ENCODE assay signal across 8 mouse cellular contexts in genomic region chr17:24721383-24721955, GRCm38 (mm10). TPM values are rescaled to one million over a fixed set of nuclear protein-coding genes. Genes with fewer than 3 reads are reported as not detected.
A peak's percentile ranks its signal among the peaks of the same experiment; 100 is the strongest.
DNase-seq lines count a peak whose midpoint lies in the region; ATAC-seq and TF ChIP-seq lines count a peak whose summit lies in the region.
"Not testable (repeated sequence)": the region's sequence is repeated elsewhere in the genome, so short reads cannot be mapped to it uniquely, and the experiment has no call there.

No protein-coding gene starts in this region.

- peak overlapping the region; percentile 89 for H3ac ChIP-seq in C2C12 (ENCODE audit: control insufficient read depth, insufficient read length, low read depth)

- H3K79me3 ChIP-seq in C2C12 (ENCODE audit: low read depth): peaks cover 24% of the 10 kb centered on the region

- H3K4me3 ChIP-seq in C2C12 (ENCODE audit: insufficient read depth, poor library complexity, severe bottlenecking): peak overlapping the region; percentile 32
- peak overlapping the region; percentile 75 for H3K4me3 ChIP-seq in embryonic facial prominence, embryonic 11.5 days (ENCODE audit: low read depth, low read length)
- 0 out of 2 replicates have a peak overlapping the region, but pooled peaks have one; percentile 12 for H3K4me3 ChIP-seq in forebrain, embryonic 16.5 days (replicated peaks; ENCODE audit: low read length)
- peak overlapping the region; percentile 82 for H3K4me3 ChIP-seq in hindbrain, embryonic 10.5 days
- H3K4me3 ChIP-seq in kidney, embryonic 15.5 days (replicated peaks): peak overlapping the region; percentile 98
- H3K4me3 ChIP-seq in liver, embryonic 11.5 days (ENCODE audit: low read depth, low read length): peak overlapping the region; percentile 81
- peak overlapping the region; percentile 77 for H3K4me3 ChIP-seq in midbrain, embryonic 10.5 days
- H3K4me3 ChIP-seq in neural tube, embryonic 14.5 days (ENCODE audit: low read depth, low read length): peak overlapping the region; percentile 83; the same call in 1 of the 2 replicates

- not testable (repeated sequence) for DNase-seq in embryonic facial prominence, embryonic 11.5 days (ENCODE audit: low spot score); hindbrain, embryonic 10.5 days (ENCODE audit: low spot score); liver, embryonic 11.5 days (ENCODE audit: low spot score); midbrain, embryonic 10.5 days (ENCODE audit: low spot score)

- not testable (repeated sequence) for H3K4me1 ChIP-seq in embryonic facial prominence, embryonic 11.5 days (ENCODE audit: control insufficient read depth, insufficient read depth, low read length)
- peaks cover 33% of the 10 kb centered on the region for H3K4me1 ChIP-seq in forebrain, embryonic 16.5 days (replicated peaks; ENCODE audit: control insufficient read depth, insufficient read depth, low read length)
- H3K4me1 ChIP-seq in hindbrain, embryonic 10.5 days (replicated peaks): peaks cover 44% of the 10 kb centered on the region
- peaks cover 34% of the 10 kb centered on the region for H3K4me1 ChIP-seq in kidney, embryonic 15.5 days
- peaks cover 18% of the 10 kb centered on the region for H3K4me1 ChIP-seq in liver, embryonic 11.5 days (replicated peaks; ENCODE audit: control insufficient read depth, insufficient read depth, low read length)
- H3K4me1 ChIP-seq in midbrain, embryonic 10.5 days: peaks cover 47% of the 10 kb centered on the region
- H3K4me1 ChIP-seq in neural tube, embryonic 14.5 days (ENCODE audit: control insufficient read depth, insufficient read depth, low read length): peaks cover 28% of the 10 kb centered on the region

- not testable (repeated sequence) for H3K27me3 ChIP-seq in C2C12 (ENCODE audit: control insufficient read depth, insufficient read depth, insufficient read length); embryonic facial prominence, embryonic 11.5 days (ENCODE audit: control insufficient read depth, insufficient read depth, low read length); forebrain, embryonic 16.5 days (replicated peaks; ENCODE audit: control insufficient read depth, insufficient read depth, low read length); hindbrain, embryonic 10.5 days (ENCODE audit: insufficient read depth, poor library complexity, severe bottlenecking); kidney, embryonic 15.5 days; liver, embryonic 11.5 days (replicated peaks; ENCODE audit: control insufficient read depth, insufficient read depth, low read length); midbrain, embryonic 10.5 days (ENCODE audit: low read depth, poor library complexity, severe bottlenecking); neural tube, embryonic 14.5 days (ENCODE audit: control insufficient read depth, insufficient read depth, low read length)

- peaks cover 65% of the 10 kb centered on the region for H3K79me2 ChIP-seq in C2C12 (ENCODE audit: control insufficient read depth, insufficient read depth)

- peak overlapping the region; percentile 43 for H3K9ac ChIP-seq in embryonic facial prominence, embryonic 11.5 days (replicated peaks; ENCODE audit: low read length)
- not testable (repeated sequence) for H3K9ac ChIP-seq in forebrain, embryonic 16.5 days (replicated peaks; ENCODE audit: low read depth, low read length)
- H3K9ac ChIP-seq in kidney, embryonic 15.5 days: peak overlapping the region; percentile 72
- peak overlapping the region; percentile 96 for H3K9ac ChIP-seq in liver, embryonic 11.5 days (ENCODE audit: low read depth, low read length)
- H3K9ac ChIP-seq in neural tube, embryonic 14.5 days (replicated peaks; ENCODE audit: low read depth, low read length): 0 out of 2 replicates have a peak overlapping the region, but pooled peaks have one; percentile 32

- peaks cover 31% of the 10 kb centered on the region for H3K36me3 ChIP-seq in C2C12 (ENCODE audit: control insufficient read depth, insufficient read depth)
- not testable (repeated sequence) for H3K36me3 ChIP-seq in embryonic facial prominence, embryonic 11.5 days (replicated peaks; ENCODE audit: control insufficient read depth, insufficient read depth, low read depth, low read length); forebrain, embryonic 16.5 days (ENCODE audit: control insufficient read depth, insufficient read depth)
- peaks cover 44% of the 10 kb centered on the region for H3K36me3 ChIP-seq in hindbrain, embryonic 10.5 days
- peaks cover 39% of the 10 kb centered on the region for H3K36me3 ChIP-seq in kidney, embryonic 15.5 days
- peaks cover 13% of the 10 kb centered on the region for H3K36me3 ChIP-seq in liver, embryonic 11.5 days (ENCODE audit: control insufficient read depth, insufficient read depth, low read length)
- H3K36me3 ChIP-seq in midbrain, embryonic 10.5 days: peaks cover 43% of the 10 kb centered on the region
- peaks cover 14% of the 10 kb centered on the region for H3K36me3 ChIP-seq in neural tube, embryonic 14.5 days (ENCODE audit: control insufficient read depth, insufficient read depth, low read length)

- not testable (repeated sequence) for H3K9me3 ChIP-seq in embryonic facial prominence, embryonic 11.5 days (replicated peaks; ENCODE audit: control insufficient read depth, low read length); forebrain, embryonic 16.5 days (ENCODE audit: control insufficient read depth, low read length); hindbrain, embryonic 10.5 days; kidney, embryonic 15.5 days (replicated peaks); liver, embryonic 11.5 days (ENCODE audit: control insufficient read depth, low read length); midbrain, embryonic 10.5 days (replicated peaks); neural tube, embryonic 14.5 days (ENCODE audit: control insufficient read depth, low read length)

- H3K4me2 ChIP-seq in embryonic facial prominence, embryonic 11.5 days (ENCODE audit: low read depth, low read length): peak overlapping the region; percentile 49
- peak overlapping the region; percentile 30 for H3K4me2 ChIP-seq in forebrain, embryonic 16.5 days (ENCODE audit: low read length)
- peak overlapping the region; percentile 70 for H3K4me2 ChIP-seq in kidney, embryonic 15.5 days
- H3K4me2 ChIP-seq in liver, embryonic 11.5 days: peak overlapping the region; percentile 80
- peak overlapping the region; percentile 71 for H3K4me2 ChIP-seq in neural tube, embryonic 14.5 days (ENCODE audit: low read depth, low read length)

- not testable (repeated sequence) for H3K27ac ChIP-seq in embryonic facial prominence, embryonic 11.5 days (replicated peaks; ENCODE audit: low read depth, low read length); forebrain, embryonic 16.5 days (ENCODE audit: low read length); hindbrain, embryonic 10.5 days; midbrain, embryonic 10.5 days (replicated peaks); neural tube, embryonic 14.5 days (ENCODE audit: low read depth, low read length)
- peak overlapping the region; percentile 30; the same call in 1 of the 2 replicates for H3K27ac ChIP-seq in kidney, embryonic 15.5 days
- H3K27ac ChIP-seq in liver, embryonic 11.5 days (ENCODE audit: low read depth, low read length): peak overlapping the region; percentile 68

- TF ChIP-seq CTCF in C2C12 (IDR thresholded peaks at IDR 0.05; ENCODE audit: control insufficient read depth, insufficient read depth, insufficient read length): not testable (repeated sequence)

- not testable (repeated sequence) for ATAC-seq in embryonic facial prominence, embryonic 11.5 days (replicated peaks; ENCODE audit: insufficient number of reproducible peaks, low FRiP score, low TSS enrichment, low read depth); forebrain, embryonic 16.5 days; kidney, embryonic 15.5 days (replicated peaks; ENCODE audit: low FRiP score); liver, embryonic 11.5 days (replicated peaks; ENCODE audit: low FRiP score); neural tube, embryonic 14.5 days (ENCODE audit: low read depth)

- 65% methylated on average over 7 of the region's 7 CpGs for WGBS in embryonic facial prominence, embryonic 11.5 days
- 72% methylated on average over 7 of the region's 7 CpGs for WGBS in forebrain, embryonic 16.5 days
- WGBS in hindbrain, embryonic 10.5 days: 70% methylated on average over 7 of the region's 7 CpGs
- 53% methylated on average over 7 of the region's 7 CpGs for WGBS in kidney, embryonic 15.5 days
- 20% methylated on average over 7 of the region's 7 CpGs for WGBS in liver, embryonic 11.5 days
- WGBS in midbrain, embryonic 10.5 days: 71% methylated on average over 7 of the region's 7 CpGs
- 74% methylated on average over 7 of the region's 7 CpGs for WGBS in neural tube, embryonic 14.5 days

RNA-seq across cellular contexts. Expression of gene Ndufb10, which starts 2.8 kb away (rescaled TPM):
- polyA plus RNA-seq in C2C12 (2012; fragmentation: generic; extraction: Trizol): 343 TPM
- polyA plus RNA-seq in embryonic facial prominence, embryonic 11.5 days (2014; fragmentation: Nextera tagmentation; extraction: Ambion mirVana): 191 and 217 TPM in 2 replicates
- 220 and 233 TPM in 2 replicates for polyA plus RNA-seq in forebrain, embryonic 16.5 days (2015; fragmentation: Nextera tagmentation; extraction: Ambion mirVana)
- polyA plus RNA-seq in hindbrain, embryonic 10.5 days (2016; fragmentation: Nextera tagmentation; extraction: Ambion mirVana): 212 and 240 TPM in 2 replicates
- polyA plus RNA-seq in kidney, embryonic 15.5 days (2015; fragmentation: Nextera tagmentation; extraction: Ambion mirVana): 237 and 238 TPM in 2 replicates
- polyA plus RNA-seq in liver, embryonic 11.5 days (2014; fragmentation: Nextera tagmentation; extraction: Ambion mirVana): 301 and 321 TPM in 2 replicates
- 206 and 214 TPM in 2 replicates for polyA plus RNA-seq in midbrain, embryonic 10.5 days (2016; fragmentation: Nextera tagmentation; extraction: Ambion mirVana)
- 296 and 349 TPM in 2 replicates for polyA plus RNA-seq in neural tube, embryonic 14.5 days (2014; fragmentation: Nextera tagmentation; extraction: Ambion mirVana)

RNA-seq across cellular contexts. Expression of gene Rps2, which starts 3.6 kb away (rescaled TPM):
- 381 TPM for polyA plus RNA-seq in C2C12 (2012; fragmentation: generic; extraction: Trizol)
- polyA plus RNA-seq in embryonic facial prominence, embryonic 11.5 days (2014; fragmentation: Nextera tagmentation; extraction: Ambion mirVana): 1,371 and 1,480 TPM in 2 replicates
- 787 and 797 TPM in 2 replicates for polyA plus RNA-seq in forebrain, embryonic 16.5 days (2015; fragmentation: Nextera tagmentation; extraction: Ambion mirVana)
- polyA plus RNA-seq in hindbrain, embryonic 10.5 days (2016; fragmentation: Nextera tagmentation; extraction: Ambion mirVana): 1,403 and 1,781 TPM in 2 replicates
- 1,520 and 1,607 TPM in 2 replicates for polyA plus RNA-seq in kidney, embryonic 15.5 days (2015; fragmentation: Nextera tagmentation; extraction: Ambion mirVana)
- 2,083 and 2,225 TPM in 2 replicates for polyA plus RNA-seq in liver, embryonic 11.5 days (2014; fragmentation: Nextera tagmentation; extraction: Ambion mirVana)
- 1,457 and 1,841 TPM in 2 replicates for polyA plus RNA-seq in midbrain, embryonic 10.5 days (2016; fragmentation: Nextera tagmentation; extraction: Ambion mirVana)
- polyA plus RNA-seq in neural tube, embryonic 14.5 days (2014; fragmentation: Nextera tagmentation; extraction: Ambion mirVana): 742 and 744 TPM in 2 replicates

RNA-seq across cellular contexts. Expression of gene Rnf151, which starts 3.6 kb away (rescaled TPM):
- 1.8 TPM for polyA plus RNA-seq in C2C12 (2012; fragmentation: generic; extraction: Trizol)
- 0.18 and 0.24 TPM in 2 replicates for polyA plus RNA-seq in embryonic facial prominence, embryonic 11.5 days (2014; fragmentation: Nextera tagmentation; extraction: Ambion mirVana)
- polyA plus RNA-seq in forebrain, embryonic 16.5 days (2015; fragmentation: Nextera tagmentation; extraction: Ambion mirVana): not detected in 2 replicates
- polyA plus RNA-seq in hindbrain, embryonic 10.5 days (2016; fragmentation: Nextera tagmentation; extraction: Ambion mirVana): 0.22 TPM in 2 replicates
- 0.18 TPM in 1 of 2 replicates, not detected in the other for polyA plus RNA-seq in kidney, embryonic 15.5 days (2015; fragmentation: Nextera tagmentation; extraction: Ambion mirVana)
- 0.25 and 0.27 TPM in 2 replicates for polyA plus RNA-seq in liver, embryonic 11.5 days (2014; fragmentation: Nextera tagmentation; extraction: Ambion mirVana)
- polyA plus RNA-seq in midbrain, embryonic 10.5 days (2016; fragmentation: Nextera tagmentation; extraction: Ambion mirVana): 0.26 and 0.51 TPM in 2 replicates
- not detected in 2 replicates for polyA plus RNA-seq in neural tube, embryonic 14.5 days (2014; fragmentation: Nextera tagmentation; extraction: Ambion mirVana)

RNA-seq across cellular contexts. Expression of gene Rpl3l, which starts 6.2 kb away (rescaled TPM):
- polyA plus RNA-seq in C2C12 (2012; fragmentation: generic; extraction: Trizol): 0.06 TPM
- polyA plus RNA-seq in embryonic facial prominence, embryonic 11.5 days (2014; fragmentation: Nextera tagmentation; extraction: Ambion mirVana): not detected in 2 replicates
- polyA plus RNA-seq in forebrain, embryonic 16.5 days (2015; fragmentation: Nextera tagmentation; extraction: Ambion mirVana): not detected in 2 replicates
- not detected in 2 replicates for polyA plus RNA-seq in hindbrain, embryonic 10.5 days (2016; fragmentation: Nextera tagmentation; extraction: Ambion mirVana)
- not detected in 2 replicates for polyA plus RNA-seq in kidney, embryonic 15.5 days (2015; fragmentation: Nextera tagmentation; extraction: Ambion mirVana)
- polyA plus RNA-seq in liver, embryonic 11.5 days (2014; fragmentation: Nextera tagmentation; extraction: Ambion mirVana): not detected in 2 replicates
- polyA plus RNA-seq in midbrain, embryonic 10.5 days (2016; fragmentation: Nextera tagmentation; extraction: Ambion mirVana): not detected in 2 replicates
- 0.20 TPM in 1 of 2 replicates, not detected in the other for polyA plus RNA-seq in neural tube, embryonic 14.5 days (2014; fragmentation: Nextera tagmentation; extraction: Ambion mirVana)

RNA-seq across cellular contexts. Expression of gene Tbl3, which starts 14.0 kb away (rescaled TPM):
- polyA plus RNA-seq in C2C12 (2012; fragmentation: generic; extraction: Trizol): 83.8 TPM
- polyA plus RNA-seq in embryonic facial prominence, embryonic 11.5 days (2014; fragmentation: Nextera tagmentation; extraction: Ambion mirVana): 96.3 and 102 TPM in 2 replicates
- 83.7 and 85.5 TPM in 2 replicates for polyA plus RNA-seq in forebrain, embryonic 16.5 days (2015; fragmentation: Nextera tagmentation; extraction: Ambion mirVana)
- polyA plus RNA-seq in hindbrain, embryonic 10.5 days (2016; fragmentation: Nextera tagmentation; extraction: Ambion mirVana): 133 and 140 TPM in 2 replicates
- polyA plus RNA-seq in kidney, embryonic 15.5 days (2015; fragmentation: Nextera tagmentation; extraction: Ambion mirVana): 85.0 and 94.5 TPM in 2 replicates
- 102 and 109 TPM in 2 replicates for polyA plus RNA-seq in liver, embryonic 11.5 days (2014; fragmentation: Nextera tagmentation; extraction: Ambion mirVana)
- 141 and 144 TPM in 2 replicates for polyA plus RNA-seq in midbrain, embryonic 10.5 days (2016; fragmentation: Nextera tagmentation; extraction: Ambion mirVana)
- polyA plus RNA-seq in neural tube, embryonic 14.5 days (2014; fragmentation: Nextera tagmentation; extraction: Ambion mirVana): 59.9 and 70.1 TPM in 2 replicates

Comparison
In these comparisons a context has a peak if more than half of its experiments do, and no peak if none do; other contexts are left out.
1. H3K4me3 ChIP-seq: peak in every context shown above with its lines; median percentile 98 in kidney, embryonic 15.5 days; 83 in neural tube, embryonic 14.5 days; 82 in hindbrain, embryonic 10.5 days; 81 in liver, embryonic 11.5 days; 77 in midbrain, embryonic 10.5 days; 75 in embryonic facial prominence, embryonic 11.5 days; 32 in C2C12; 12 in forebrain, embryonic 16.5 days.
2. H3K4me2 ChIP-seq: peak in every context shown above with its lines; median percentile 80 in liver, embryonic 11.5 days; 71 in neural tube, embryonic 14.5 days; 70 in kidney, embryonic 15.5 days; 49 in embryonic facial prominence, embryonic 11.5 days; 30 in forebrain, embryonic 16.5 days.